9 mouse cellular contexts compared by ENCODE assay signal in the genomic region with DNA sequence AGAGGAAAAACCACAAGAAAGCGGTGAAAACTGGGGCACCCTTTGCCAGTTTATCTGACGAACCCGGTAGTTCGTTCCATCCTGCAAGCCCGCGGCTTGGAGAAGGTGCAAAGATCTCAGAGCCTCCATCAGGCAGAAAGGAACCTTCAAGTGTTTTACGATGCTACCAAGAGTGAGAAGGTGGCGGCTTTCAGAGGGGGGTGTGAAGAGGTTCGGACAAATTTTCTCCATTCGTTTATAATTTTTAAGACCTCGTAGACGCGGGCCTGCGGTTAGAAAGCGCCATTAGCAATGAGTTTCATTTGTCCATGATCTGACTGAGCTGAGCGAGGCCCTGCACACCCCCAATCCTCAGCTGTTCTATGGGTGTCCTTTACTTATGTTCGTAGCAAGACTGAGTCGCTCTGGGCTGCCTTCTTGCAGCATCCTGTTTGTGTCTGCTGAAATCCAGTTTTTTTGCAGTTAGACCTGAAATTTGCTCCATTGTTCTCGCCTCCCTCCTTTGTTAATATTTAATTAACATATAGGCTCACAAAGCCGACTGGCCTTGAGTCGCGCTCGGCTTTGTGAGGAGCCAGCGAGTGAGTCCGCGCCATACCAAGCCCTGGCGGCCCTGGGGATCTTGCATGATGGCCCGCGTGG. TPM values are rescaled to one million over a fixed set of nuclear protein-coding genes. Genes with fewer than 3 reads are reported as not detected.
DNase-seq lines count a peak whose midpoint lies in the region; ATAC-seq lines count a peak whose summit lies in the region.
"Had no signal": no experiment of that assay in that cellular context is flagged by ENCODE, and none has a peak within 500 bp of the region (broad histone marks: within the 10 kb centered on the region; RNA-seq: fewer than 3 reads in every experiment).

No protein-coding gene starts in this region.

- no peak overlapping the region for H3K27ac ChIP-seq in embryonic facial prominence, embryonic 10.5 days (replicated peaks)
- H3K27ac ChIP-seq in limb, embryonic 10.5 days, result no peak overlapping the region

- H3K36me3 ChIP-seq in embryonic facial prominence, embryonic 10.5 days (replicated peaks), result no peaks in the 10 kb centered on the region
- no peaks in the 10 kb centered on the region for H3K36me3 ChIP-seq in limb, embryonic 10.5 days
- H3K36me3 ChIP-seq: G1E had no signal

- peaks cover 99% of the 10 kb centered on the region for H3K27me3 ChIP-seq in embryonic facial prominence, embryonic 10.5 days (replicated peaks; ENCODE audit: low read depth, poor library complexity, severe bottlenecking)
- peaks cover 98% of the 10 kb centered on the region for H3K27me3 ChIP-seq in limb, embryonic 10.5 days (ENCODE audit: low read depth, poor library complexity, severe bottlenecking)

- ATAC-seq in activated CD4-positive, CD25-positive, alpha-beta regulatory T cell, adult 4 months, result no peak

- H3K4me1 ChIP-seq in embryonic facial prominence, embryonic 10.5 days, result peaks cover 25% of the 10 kb centered on the region
- peaks cover 31% of the 10 kb centered on the region for H3K4me1 ChIP-seq in limb, embryonic 10.5 days

- WGBS in embryonic facial prominence, embryonic 10.5 days, result under 1% methylated on average over 29 of the region's 29 CpGs
- WGBS in limb, embryonic 10.5 days, result under 1% methylated on average over 29 of the region's 29 CpGs

- peak overlapping the region; percentile 24 for H3K4me3 ChIP-seq in embryonic facial prominence, embryonic 10.5 days
- no peak overlapping the region for H3K4me3 ChIP-seq in limb, embryonic 10.5 days

- DNase-seq in cerebellum, adult 9-11 months, result peak; percentile 34
- DNase-seq in cerebellum, adult 11 months, result no peak
- peak; percentile 37 for DNase-seq in CD4-positive helper T cell, adult 2 months (ENCODE audit: low read depth, low spot score)
- peak; percentile 60 for DNase-seq in embryonic facial prominence, embryonic 10.5 days (ENCODE audit: low spot score)
- peak; percentile 66 for DNase-seq in limb, embryonic 10.5 days (ENCODE audit: low spot score)
- DNase-seq in gastrocnemius, adult 8-10 months (ENCODE audit: low spot score in 2 of 2), result no peak
- DNase-seq in testis, postnatal 14 days (ENCODE audit: low spot score), result no peak

- no peaks in the 10 kb centered on the region for H3K9me3 ChIP-seq in embryonic facial prominence, embryonic 10.5 days
- H3K9me3 ChIP-seq in limb, embryonic 10.5 days (replicated peaks), result no peaks in the 10 kb centered on the region

RNA-seq across cellular contexts. Expression of gene En2, which starts 2.2 kb away (rescaled TPM):
- 0.05 TPM in 1 of 2 replicates, not detected in the other for polyA plus RNA-seq in embryonic facial prominence, embryonic 10.5 days (2016; fragmentation: Nextera tagmentation; extraction: Ambion mirVana)
- polyA plus RNA-seq in limb, embryonic 10.5 days (2016; fragmentation: Nextera tagmentation; extraction: Ambion mirVana), result not detected in 2 replicates
- total RNA-seq in gastrocnemius, adult 8-10 months (2022), result under 1 TPM; 0.38 to 0.48 (median 0.44) TPM
- not detected for polyA plus RNA-seq in activated CD4-positive, CD25-positive, alpha-beta regulatory T cell, adult 4 months (2017; shearing (Covaris generic))
- total RNA-seq: G1E had no signal
- polyA plus RNA-seq: G1E had no signal

Comparison
In these comparisons a context has a peak if more than half of its experiments do, and no peak if none do; other contexts are left out.
1. DNase-seq: peak in cerebellum, adult 9-11 months (single experiment), CD4-positive helper T cell, adult 2 months (single experiment), embryonic facial prominence, embryonic 10.5 days (single experiment) and limb, embryonic 10.5 days (single experiment); none in cerebellum, adult 11 months (single experiment), gastrocnemius, adult 8-10 months (0 of 2) and testis, postnatal 14 days (single experiment).